Mouse (Mus musculus) liver, postnatal 0 days (tissue): ENCODE measurements around the gene Mrps7. TPM values are rescaled to one million over a fixed set of nuclear protein-coding genes. Genes with fewer than 3 reads are reported as not detected.

ENCODE experiments used
- ATAC-seq: fragments of 200-750 bp; cut with Nextera tagmentation; 2 replicates; pipeline ENCODE4 v1.8.0; 2017; ENCODE audit warnings: mild to moderate bottlenecking, moderate library complexity
- DNase-seq: peaks from one replicate; pipeline ENCODE4 v3.0.0-alpha.2; 2016
- H3K27ac ChIP-seq: fragments of 300-500 bp; sonication (generic); 2 replicates; pipeline ENCODE4 v1.5.1; 2014; ENCODE audit warnings: antibody characterized with exemption, moderate library complexity, mild to moderate bottlenecking, low read depth
- H3K27me3 ChIP-seq: fragments of 300-500 bp; sonication (generic); 2 replicates; pipeline ENCODE4 v1.6.1; 2014; ENCODE audit warnings: low read length, control low read depth, mixed read lengths; ENCODE audit not compliant: insufficient read depth
- H3K36me3 ChIP-seq: fragments of 300-500 bp; sonication (generic); replicated peaks from 2 replicates; pipeline ENCODE4 v1.6.1; 2014; ENCODE audit warnings: mild to moderate bottlenecking, control low read depth, low read length, moderate library complexity, mixed read lengths; ENCODE audit not compliant: insufficient read depth
- H3K4me1 ChIP-seq: fragments of 300-500 bp; sonication (generic); 2 replicates; pipeline ENCODE4 v1.6.1; 2014; ENCODE audit warnings: antibody characterized with exemption, mild to moderate bottlenecking, control low read depth; ENCODE audit not compliant: insufficient read depth
- H3K4me2 ChIP-seq: fragments of 300-500 bp; sonication (generic); 2 replicates; pipeline ENCODE4 v1.6.1; 2014; ENCODE audit warnings: low read depth, mild to moderate bottlenecking, low read length, moderate library complexity, mixed read lengths
- H3K4me3 ChIP-seq: fragments of 300-500 bp; sonication (generic); 2 replicates; pipeline ENCODE4 v1.5.1; 2014; ENCODE audit warnings: low read depth, low read length
- H3K9ac ChIP-seq: fragments of 300-500 bp; sonication (generic); replicated peaks from 2 replicates; pipeline ENCODE4 v1.6.1; 2014; ENCODE audit warnings: mild to moderate bottlenecking, moderate library complexity
- H3K9me3 ChIP-seq: fragments of 300-500 bp; sonication (generic); 2 replicates; pipeline ENCODE4 v1.6.1; 2016; ENCODE audit warnings: mild to moderate bottlenecking, control low read depth, low read length, mixed read lengths
- CTCF ChIP-seq: sonication (generic); IDR thresholded peaks from 2 replicates; pipeline ENCODE4 v1.5.1; 2016; ENCODE audit warnings: antibody characterized with exemption, low read depth
- EP300 ChIP-seq: IDR thresholded peaks from 2 replicates; pipeline ENCODE4 v1.6.1; 2016; ENCODE audit warnings: antibody characterized with exemption, low read depth, mild to moderate bottlenecking
- WGBS: fragments of 180-500 bp; shearing (Covaris S2); extraction: QIAGEN DNeasy Blood & Tissue Kit; methylation state at CpG from one replicate; pipeline ENCODE4 v1.1.7; 2014; ENCODE audit not compliant: insufficient replicate concordance; 5-methylcytosine and 5-hydroxymethylcytosine counted together
- polyA plus RNA-seq: library from polyadenylated mRNA; unstranded; fragments of >200 nt; fragmentation: Nextera tagmentation; extraction: Ambion mirVana; gene quantifications from 2 replicates; pipeline ENCODE4 v1.2.1, GENCODE M21; 2015

Mrps7 gene
- polyA plus RNA-seq, 1 experiment from 2014 or later: 48.9 TPM

DNA sequence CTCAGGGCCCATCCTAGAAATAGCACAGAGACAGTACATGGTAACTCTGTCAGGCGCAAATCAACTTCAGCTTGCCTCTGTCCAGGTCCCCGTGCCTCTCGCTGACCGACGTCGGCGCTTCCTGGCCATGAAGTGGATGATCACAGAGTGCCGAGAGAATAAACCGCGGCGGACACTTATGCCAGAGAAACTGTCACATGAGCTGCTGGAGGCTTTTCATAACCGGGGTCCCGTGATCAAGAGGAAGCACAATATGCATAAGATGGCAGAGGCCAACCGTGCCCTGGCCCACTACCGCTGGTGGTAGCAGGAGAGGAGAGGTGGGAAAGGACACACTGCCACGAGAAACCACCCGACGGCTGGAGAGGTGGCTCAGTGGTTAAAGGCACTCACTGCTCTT is 3.0 kb downstream of the Mrps7 start:
- WGBS: 93% methylated on average over 18 of the region's 18 CpGs
- Histone ChIP-seq H3K27ac (no peak overlapping the region), H3K4me3 (no peak overlapping the region), H3K4me1 (peaks cover 34% of the 10 kb centered on the region), H3K36me3 (peaks cover 48% of the 10 kb centered on the region), H3K4me2 (no peak overlapping the region), H3K27me3 (no peaks in the 10 kb centered on the region), H3K9ac (no peak overlapping the region), H3K9me3 (no peaks in the 10 kb centered on the region)
- no peak for DNase-seq
- TF ChIP-seq EP300 (no peak), CTCF (no peak)
- no peak for ATAC-seq

DNA sequence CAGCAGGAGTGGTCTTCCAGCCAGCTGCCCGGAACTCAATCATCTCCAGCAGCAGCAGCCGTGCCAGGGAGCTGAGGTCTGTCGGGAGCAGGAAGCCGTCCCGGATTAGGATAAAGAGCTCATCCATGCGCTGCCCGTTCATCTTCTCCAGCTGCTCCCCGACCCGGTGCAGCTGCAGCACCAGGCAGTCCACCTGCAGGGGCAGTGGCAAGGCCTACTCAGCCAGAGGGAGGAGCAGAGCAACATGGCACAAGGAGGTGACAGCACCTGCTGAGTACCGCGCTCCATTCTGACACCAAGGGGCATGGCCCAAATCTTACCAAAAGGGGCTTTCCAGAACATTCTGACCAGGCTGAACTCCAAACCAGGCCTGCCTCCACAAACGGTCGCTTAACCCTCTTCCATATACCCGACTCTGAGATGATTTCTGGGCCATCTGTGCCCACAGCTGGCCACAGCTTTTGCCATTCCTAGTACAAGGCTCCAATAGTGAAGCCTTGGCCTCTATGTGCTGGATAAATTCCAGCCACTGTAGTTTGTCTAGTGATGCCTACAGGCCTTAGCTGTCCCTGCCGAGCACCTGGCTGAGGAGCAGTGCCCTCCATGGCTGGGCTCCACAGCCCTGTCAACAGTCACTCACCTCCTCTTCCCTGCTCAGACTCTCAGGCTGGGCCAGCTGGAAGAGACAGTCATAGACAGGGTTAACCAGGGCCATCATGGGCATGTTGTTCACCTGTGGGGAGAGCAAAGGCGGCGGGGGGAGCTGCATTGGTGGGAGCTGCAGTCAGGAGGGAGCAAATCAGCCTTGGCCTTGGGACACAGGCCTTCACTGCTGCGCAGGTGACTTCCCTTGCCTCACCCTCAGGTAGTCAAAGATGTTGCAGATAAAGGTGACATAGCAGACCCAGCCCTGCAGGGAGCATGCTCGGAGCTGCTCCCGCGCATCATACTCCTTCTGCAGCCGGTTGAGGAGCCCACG is 5.0 kb downstream of the Mrps7 start:
- Histone ChIP-seq H3K4me2 (no peak overlapping the region), H3K36me3 (peaks cover 48% of the 10 kb centered on the region), H3K9me3 (no peaks in the 10 kb centered on the region), H3K27me3 (no peaks in the 10 kb centered on the region), H3K27ac (no peak overlapping the region), H3K9ac (no peak overlapping the region), H3K4me1 (peaks cover 29% of the 10 kb centered on the region), H3K4me3 (no peak overlapping the region)
- TF ChIP-seq EP300 (no peak), CTCF (no peak)
- DNase-seq (no peak), ATAC-seq (no peak)
- WGBS: 89% methylated on average over 23 of the region's 23 CpGs

GRCm38 (mm10) chr11:115609576-115609975 is 5.9 kb downstream of the Mrps7 start:
- ATAC-seq: no peak
- WGBS: 69% methylated on average over 3 of the region's 3 CpGs
- H3K9me3 ChIP-seq: no peaks in the 10 kb centered on the region
- no peak overlapping the region for H3K4me3 ChIP-seq
- no peaks in the 10 kb centered on the region for H3K27me3 ChIP-seq
- no peak for DNase-seq
- no peak for TF ChIP-seq EP300
- TF ChIP-seq CTCF: no peak
- no peak overlapping the region for H3K27ac ChIP-seq
- peaks cover 29% of the 10 kb centered on the region for H3K4me1 ChIP-seq
- H3K4me2 ChIP-seq: no peak overlapping the region
- H3K9ac ChIP-seq: no peak overlapping the region
- H3K36me3 ChIP-seq: peaks cover 48% of the 10 kb centered on the region

DNA sequence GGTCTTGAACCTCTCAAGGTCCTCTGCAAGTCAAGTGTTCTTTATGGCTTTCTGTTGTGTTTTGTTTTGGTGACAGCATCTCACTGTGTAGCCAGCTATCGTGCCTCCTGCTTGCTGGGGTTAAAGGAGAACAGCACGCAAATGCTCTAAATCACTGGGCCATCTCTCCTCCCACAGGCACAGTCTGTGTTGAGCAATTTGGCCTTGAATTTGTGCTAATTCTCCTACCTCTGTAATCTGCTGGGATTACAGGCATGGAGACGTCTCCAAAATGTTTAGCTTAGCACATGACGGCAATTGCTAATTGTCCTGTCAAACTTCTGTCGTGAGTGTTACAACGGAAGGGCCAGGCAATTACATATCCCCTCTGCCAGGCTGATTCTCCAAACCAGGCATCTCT is 7.4 kb downstream of the Mrps7 start:
- H3K27me3 ChIP-seq: no peaks in the 10 kb centered on the region
- peak overlapping the region; percentile 97 for H3K4me2 ChIP-seq
- no peak for TF ChIP-seq CTCF
- WGBS: 63% methylated on average over 6 of the region's 6 CpGs
- H3K4me1 ChIP-seq: peaks cover 19% of the 10 kb centered on the region
- peak overlapping the region; percentile 81 for H3K9ac ChIP-seq
- ATAC-seq (no peak), DNase-seq (no peak)
- no peaks in the 10 kb centered on the region for H3K9me3 ChIP-seq
- H3K4me3 ChIP-seq: no peak overlapping the region
- peak overlapping the region; percentile 16; the same call in 1 of the 2 replicates for H3K27ac ChIP-seq
- peaks cover 44% of the 10 kb centered on the region for H3K36me3 ChIP-seq

- ATAC-seq: peak; percentile 49
- Histone ChIP-seq H3K27me3 (no peaks in the 10 kb centered on the region), H3K4me1 (peaks cover 19% of the 10 kb centered on the region), H3K4me3 (peak overlapping the region; percentile 62), H3K9me3 (no peaks in the 10 kb centered on the region), H3K4me2 (peak overlapping the region; percentile 97), H3K9ac (peak overlapping the region; percentile 81), H3K36me3 (peaks cover 38% of the 10 kb centered on the region), H3K27ac (peak overlapping the region; percentile 99)
- under 1% methylated on average over 13 of the region's 13 CpGs for WGBS
- TF ChIP-seq EP300 (no peak), CTCF (peak; percentile 28)
- DNase-seq: peak; percentile 84
Observed at GRCm38 (mm10) chr11:115612059-115612409, 8.3 kb downstream of the Mrps7 start.

DNA sequence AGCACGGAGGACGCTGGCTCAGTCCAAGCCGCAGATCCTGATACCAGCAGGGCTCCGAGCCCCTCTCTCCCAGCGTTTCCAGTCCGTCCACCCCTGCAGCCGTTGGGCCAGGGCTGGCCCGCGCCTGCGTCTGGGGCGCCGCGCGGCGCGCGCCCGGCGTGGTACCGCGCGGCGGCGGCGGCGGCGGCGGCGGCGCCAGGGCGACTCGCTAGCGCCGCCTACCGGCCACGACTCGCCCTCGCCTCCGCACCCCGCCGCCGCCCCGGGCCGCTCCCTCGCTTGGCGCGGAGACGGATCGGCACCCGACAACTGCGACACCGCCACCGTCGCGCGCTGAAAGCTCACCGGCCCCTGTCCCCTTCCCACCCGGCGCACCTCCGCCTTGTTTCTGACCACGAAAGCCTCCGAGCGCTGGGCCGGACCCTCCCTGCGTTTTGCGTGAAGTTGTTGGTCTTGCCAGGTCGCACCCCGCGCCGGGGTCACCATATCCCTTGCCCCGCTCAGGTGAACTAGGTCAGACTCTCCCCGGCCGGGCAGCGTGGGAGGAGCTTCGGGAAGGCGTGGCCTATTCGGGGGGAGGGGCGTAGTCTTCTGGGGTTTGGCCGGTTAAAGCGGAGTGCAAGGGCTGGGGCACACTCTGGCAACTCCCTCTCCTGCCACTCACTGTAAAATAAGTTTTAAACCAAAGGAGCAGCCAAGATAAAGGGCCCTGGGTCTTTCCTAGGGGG is 8.8 kb downstream of the Mrps7 start, which contains the start of gene Mif4gd:
Gene Mif4gd, minus strand, starts transcription at position 560 of the 728 bp plus-strand sequence.
- TF ChIP-seq CTCF: peak; percentile 70
- TF ChIP-seq EP300: no peak
- H3K9ac ChIP-seq: peak within 1 kb of the TSS; percentile 81
- H3K4me2 ChIP-seq: peak within 1 kb of the TSS; percentile 97
- peaks cover 33% of the 10 kb centered on the region for H3K36me3 ChIP-seq
- H3K27me3 ChIP-seq: no peaks in the 10 kb centered on the region
- peak within 1 kb of the TSS; percentile 62 for H3K4me3 ChIP-seq
- ATAC-seq: peak; percentile 89
- no peaks in the 10 kb centered on the region for H3K9me3 ChIP-seq
- peak; percentile 97 for DNase-seq
- WGBS: under 1% methylated on average over 60 of the region's 80 CpGs
- peaks cover 19% of the 10 kb centered on the region for H3K4me1 ChIP-seq
- H3K27ac ChIP-seq: peak within 1 kb of the TSS; percentile 99
